ENCODE assay signal across 18 mouse cellular contexts in genomic region chr14:20422257-20422656, GRCm38 (mm10). TPM values are rescaled to one million over a fixed set of nuclear protein-coding genes. Genes with fewer than 3 reads are reported as not detected.
DNase-seq lines count a peak whose midpoint lies in the region; ATAC-seq lines count a peak whose summit lies in the region.
"Had no signal": no experiment of that assay in that cellular context is flagged by ENCODE, and none has a peak within 500 bp of the region (broad histone marks: within the 10 kb centered on the region; RNA-seq: fewer than 3 reads in every experiment).

No protein-coding gene starts in this region.

- no peaks in the 10 kb centered on the region for H3K36me3 ChIP-seq in heart, embryonic 12.5 days
- H3K36me3 ChIP-seq in midbrain, embryonic 10.5 days = no peaks in the 10 kb centered on the region
- H3K36me3 ChIP-seq: heart, embryonic 15.5 days had no signal

- H3K9me3 ChIP-seq in heart, embryonic 12.5 days (replicated peaks) = no peaks in the 10 kb centered on the region
- H3K9me3 ChIP-seq in midbrain, embryonic 10.5 days (replicated peaks) = no peaks in the 10 kb centered on the region
- H3K9me3 ChIP-seq: heart, embryonic 15.5 days had no signal

- H3K4me1 ChIP-seq in heart, embryonic 12.5 days (replicated peaks) = no peaks in the 10 kb centered on the region
- H3K4me1 ChIP-seq in midbrain, embryonic 10.5 days = no peaks in the 10 kb centered on the region

- no peaks in the 10 kb centered on the region for H3K27me3 ChIP-seq in heart, embryonic 12.5 days (replicated peaks)
- no peaks in the 10 kb centered on the region for H3K27me3 ChIP-seq in midbrain, embryonic 10.5 days (ENCODE audit: low read depth, poor library complexity, severe bottlenecking)
- H3K27me3 ChIP-seq: heart, embryonic 15.5 days had no signal

- H3K4me2 ChIP-seq in heart, embryonic 12.5 days = no peak overlapping the region
- H3K4me2 ChIP-seq: heart, embryonic 15.5 days had no signal

- 46% methylated on average over 7 of the region's 7 CpGs for WGBS in heart, embryonic 12.5 days
- 81% methylated on average over 7 of the region's 7 CpGs for WGBS in midbrain, embryonic 10.5 days

- no peak overlapping the region for H3K9ac ChIP-seq in heart, embryonic 12.5 days
- H3K9ac ChIP-seq: forebrain, postnatal 0 days; heart, embryonic 15.5 days had no signal

- no peak overlapping the region for H3K27ac ChIP-seq in heart, embryonic 12.5 days (ENCODE audit: poor library complexity, severe bottlenecking)
- H3K27ac ChIP-seq in midbrain, embryonic 10.5 days (replicated peaks) = no peak overlapping the region
- H3K27ac ChIP-seq: heart, embryonic 15.5 days; kidney, postnatal 0 days had no signal

- H3K4me3 ChIP-seq in heart, embryonic 12.5 days = no peak overlapping the region
- H3K4me3 ChIP-seq in midbrain, embryonic 10.5 days = no peak overlapping the region
- H3K4me3 ChIP-seq: erythroblast, embryonic 14.5 days; heart, embryonic 15.5 days had no signal

- no peak for ATAC-seq in heart, embryonic 12.5 days (ENCODE audit: insufficient number of reproducible peaks, low FRiP score)
- peak; percentile 56 for ATAC-seq in granulocyte monocyte progenitor cell, adult 5-6 weeks (replicated peaks; ENCODE audit: poor library complexity, severe bottlenecking)
- ATAC-seq: forebrain, postnatal 0 days; hindbrain, embryonic 16.5 days had no signal

- DNase-seq in heart, adult 18-20 months = peak; percentile 30 to 53
- peak; percentile 21 for DNase-seq in kidney, postnatal 14 days
- no peak for DNase-seq in kidney, adult 18-20 months
- peak; percentile 87 for DNase-seq in 416B (ENCODE audit: low read depth)
- no peak for DNase-seq in midbrain, embryonic 10.5 days (ENCODE audit: low spot score)
- no peak for DNase-seq in embryo, embryonic 10.5 days (ENCODE audit: low spot score)
- DNase-seq: cerebellum, adult 9-10 months; forebrain, postnatal 0 days; liver; midbrain, embryonic 14.5 days; thymus, postnatal 4 days had no signal

RNA-seq across cellular contexts. Expression of gene Mrps16, which starts 28.8 kb away (rescaled TPM):
- 10 to 100 TPM; 72.8 to 84.4 TPM for total RNA-seq in heart, adult 18-20 months (2021)
- 87.0 and 88.7 TPM in 2 replicates for polyA plus RNA-seq in heart, embryonic 12.5 days (2016; fragmentation: Nextera tagmentation; extraction: Ambion mirVana)
- total RNA-seq in granulocyte monocyte progenitor cell, adult 5-6 weeks (2014; fragmentation: Nextera tagmentation) = 81.8 and 96.0 TPM in 2 replicates
- 44.8 and 46.8 TPM in 2 replicates for total RNA-seq in granulocyte monocyte progenitor cell, adult 5-6 weeks (2017)
- 79.9 and 85.5 TPM in 2 replicates for polyA plus RNA-seq in midbrain, embryonic 10.5 days (2016; fragmentation: Nextera tagmentation; extraction: Ambion mirVana)

RNA-seq across cellular contexts. Expression of gene Cfap70, which starts 29.8 kb away (rescaled TPM):
- under 1 TPM in 1 of 2 experiments, not detected in 1; 0.69 TPM for total RNA-seq in heart, adult 18-20 months (2021)
- not detected in 2 replicates for polyA plus RNA-seq in heart, embryonic 12.5 days (2016; fragmentation: Nextera tagmentation; extraction: Ambion mirVana)
- not detected in 2 replicates for total RNA-seq in granulocyte monocyte progenitor cell, adult 5-6 weeks (2014; fragmentation: Nextera tagmentation)
- not detected in 2 replicates for total RNA-seq in granulocyte monocyte progenitor cell, adult 5-6 weeks (2017)
- polyA plus RNA-seq in midbrain, embryonic 10.5 days (2016; fragmentation: Nextera tagmentation; extraction: Ambion mirVana) = 0.46 and 0.66 TPM in 2 replicates
- polyA plus RNA-seq: erythroblast, embryonic 14.5 days; spleen, adult 2 months had no signal

RNA-seq across cellular contexts. Expression of gene Dnajc9, which starts 33.5 kb away (rescaled TPM):
- 10 to 100 TPM; 11.1 to 11.6 TPM for total RNA-seq in heart, adult 18-20 months (2021)
- 97.6 and 99.1 TPM in 2 replicates for polyA plus RNA-seq in heart, embryonic 12.5 days (2016; fragmentation: Nextera tagmentation; extraction: Ambion mirVana)
- total RNA-seq in granulocyte monocyte progenitor cell, adult 5-6 weeks (2014; fragmentation: Nextera tagmentation) = 64.5 and 70.8 TPM in 2 replicates
- 229 and 234 TPM in 2 replicates for total RNA-seq in granulocyte monocyte progenitor cell, adult 5-6 weeks (2017)
- polyA plus RNA-seq in midbrain, embryonic 10.5 days (2016; fragmentation: Nextera tagmentation; extraction: Ambion mirVana) = 331 and 350 TPM in 2 replicates

RNA-seq across cellular contexts. Expression of gene Anxa7, which starts 57.7 kb away (rescaled TPM):
- total RNA-seq in heart, adult 18-20 months (2021) = 10 to 100 TPM; 51.3 to 54.3 TPM
- 38.6 and 38.8 TPM in 2 replicates for polyA plus RNA-seq in heart, embryonic 12.5 days (2016; fragmentation: Nextera tagmentation; extraction: Ambion mirVana)
- 56.9 and 70.7 TPM in 2 replicates for total RNA-seq in granulocyte monocyte progenitor cell, adult 5-6 weeks (2014; fragmentation: Nextera tagmentation)
- total RNA-seq in granulocyte monocyte progenitor cell, adult 5-6 weeks (2017) = 59.0 and 59.1 TPM in 2 replicates
- polyA plus RNA-seq in midbrain, embryonic 10.5 days (2016; fragmentation: Nextera tagmentation; extraction: Ambion mirVana) = 11.8 and 15.5 TPM in 2 replicates

Comparison
In these comparisons a context has a peak if more than half of its experiments do, and no peak if none do; other contexts are left out.
1. DNase-seq: peak in heart, adult 18-20 months (2 of 2), kidney, postnatal 14 days (single experiment) and 416B (single experiment); none in kidney, adult 18-20 months (single experiment), midbrain, embryonic 10.5 days (single experiment) and embryo, embryonic 10.5 days (single experiment).
2. RNA of gene Dnajc9, which starts 33.5 kb away (total RNA-seq): 64.5 to 234 TPM in granulocyte monocyte progenitor cell, adult 5-6 weeks; 11.1 to 11.6 TPM in heart, adult 18-20 months; every median in the first group is over 4 times any median in the second.